Comparison of ENCODE assay signal across 20 mouse cellular contexts in genomic region chr2:30299525-30299924, GRCm38 (mm10). TPM values are rescaled to one million over a fixed set of nuclear protein-coding genes. Genes with fewer than 3 reads are reported as not detected.
DNase-seq lines count a peak whose midpoint lies in the region; ATAC-seq lines count a peak whose summit lies in the region.
"Had no signal": no experiment of that assay in that cellular context is flagged by ENCODE, and none has a peak within 500 bp of the region (broad histone marks: within the 10 kb centered on the region; RNA-seq: fewer than 3 reads in every experiment).

No protein-coding gene starts in this region.

- no peaks in the 10 kb centered on the region for H3K27me3 ChIP-seq in midbrain, embryonic 14.5 days (ENCODE audit: control insufficient read depth, insufficient read depth, low read length)
- H3K27me3 ChIP-seq in midbrain, embryonic 15.5 days (replicated peaks) = no peaks in the 10 kb centered on the region
- no peaks in the 10 kb centered on the region for H3K27me3 ChIP-seq in splenic B cell, adult 2 months (ENCODE audit: control insufficient read depth, insufficient read depth, low read length, poor library complexity, severe bottlenecking)
- H3K27me3 ChIP-seq: hindbrain, embryonic 15.5 days; kidney, embryonic 15.5 days had no signal

- 82% methylated on average over 3 of the region's 3 CpGs for WGBS in midbrain, embryonic 14.5 days
- WGBS in midbrain, embryonic 15.5 days = 85% methylated on average over 3 of the region's 3 CpGs

- H3K27ac ChIP-seq in midbrain, embryonic 14.5 days (replicated peaks; ENCODE audit: low read depth, low read length) = no peak overlapping the region
- H3K27ac ChIP-seq in midbrain, embryonic 15.5 days = no peak overlapping the region
- H3K27ac ChIP-seq: hindbrain, embryonic 15.5 days; kidney, embryonic 15.5 days; limb, embryonic 10.5 days had no signal

- no peaks in the 10 kb centered on the region for H3K4me1 ChIP-seq in midbrain, embryonic 14.5 days (ENCODE audit: control insufficient read depth, insufficient read depth, low read length)
- no peaks in the 10 kb centered on the region for H3K4me1 ChIP-seq in midbrain, embryonic 15.5 days
- H3K4me1 ChIP-seq: hindbrain, embryonic 15.5 days; kidney, embryonic 15.5 days; limb, embryonic 10.5 days had no signal

- H3K9ac ChIP-seq in midbrain, embryonic 14.5 days (replicated peaks; ENCODE audit: low read length) = no peak overlapping the region
- H3K9ac ChIP-seq in midbrain, embryonic 15.5 days = no peak overlapping the region
- H3K9ac ChIP-seq: hindbrain, embryonic 15.5 days; kidney, embryonic 15.5 days had no signal

- ATAC-seq in midbrain, embryonic 14.5 days (ENCODE audit: low FRiP score, low TSS enrichment) = no peak
- ATAC-seq in midbrain, embryonic 15.5 days (replicated peaks) = no peak
- ATAC-seq in megakaryocyte-erythroid progenitor cell, adult 5-6 weeks (replicated peaks; ENCODE audit: low FRiP score, low TSS enrichment, poor library complexity, severe bottlenecking) = no peak
- ATAC-seq: forebrain, embryonic 16.5 days had no signal

- H3K36me3 ChIP-seq in midbrain, embryonic 14.5 days (ENCODE audit: control insufficient read depth, insufficient read depth, low read length) = peaks cover 72% of the 10 kb centered on the region
- H3K36me3 ChIP-seq in midbrain, embryonic 15.5 days (replicated peaks) = peaks cover 52% of the 10 kb centered on the region
- H3K36me3 ChIP-seq in splenic B cell, adult 2 months (ENCODE audit: control insufficient read depth, insufficient read depth, low read length, poor library complexity, severe bottlenecking) = peaks cover 13% of the 10 kb centered on the region

- H3K9me3 ChIP-seq in midbrain, embryonic 14.5 days (ENCODE audit: control insufficient read depth, low read length) = no peaks in the 10 kb centered on the region
- no peaks in the 10 kb centered on the region for H3K9me3 ChIP-seq in midbrain, embryonic 15.5 days
- H3K9me3 ChIP-seq: hindbrain, embryonic 15.5 days; kidney, embryonic 15.5 days; limb, embryonic 10.5 days had no signal

- DNase-seq in embryo, embryonic 10.5 days (ENCODE audit: low spot score) = peak; percentile 6
- no peak for DNase-seq in embryo, embryonic 9.5 days (ENCODE audit: extremely low spot score)
- peak; percentile 31 for DNase-seq in kidney, adult 9 months
- DNase-seq in kidney, postnatal 14 days = no peak
- peak; percentile 12 for DNase-seq in midbrain, embryonic 14.5 days
- DNase-seq in splenic B cell, adult 2 months (ENCODE audit: low read depth, low spot score) = peak; percentile 13
- DNase-seq: cerebellum, adult 11-12 months; gastrocnemius, postnatal 14 days; right cerebral cortex, postnatal 25 days had no signal

- H3K4me2 ChIP-seq in midbrain, embryonic 14.5 days (ENCODE audit: low read length) = no peak overlapping the region
- no peak overlapping the region for H3K4me2 ChIP-seq in midbrain, embryonic 15.5 days
- H3K4me2 ChIP-seq: hindbrain, embryonic 15.5 days; kidney, embryonic 15.5 days had no signal

- H3K4me3 ChIP-seq in midbrain, embryonic 14.5 days (replicated peaks; ENCODE audit: low read depth, low read length) = no peak overlapping the region
- no peak overlapping the region for H3K4me3 ChIP-seq in midbrain, embryonic 15.5 days
- H3K4me3 ChIP-seq: erythroblast, embryonic 14.5 days; hindbrain, embryonic 15.5 days; kidney, embryonic 15.5 days; limb, embryonic 10.5 days had no signal

RNA-seq across cellular contexts. Expression of gene Nup188, which starts 13.3 kb away (rescaled TPM):
- polyA plus RNA-seq in midbrain, embryonic 14.5 days (2014; fragmentation: Nextera tagmentation; extraction: Ambion mirVana) = 20.5 and 26.0 TPM in 2 replicates
- polyA plus RNA-seq in midbrain, embryonic 15.5 days (2015; fragmentation: Nextera tagmentation; extraction: Ambion mirVana) = 22.6 and 22.7 TPM in 2 replicates
- total RNA-seq in megakaryocyte-erythroid progenitor cell, adult 5-6 weeks (2014; fragmentation: Nextera tagmentation) = 59.3 and 66.6 TPM in 2 replicates
- total RNA-seq in megakaryocyte-erythroid progenitor cell, adult 5-6 weeks (2017) = 25.8 and 29.8 TPM in 2 replicates

RNA-seq across cellular contexts. Expression of gene Dolk, which starts 13.4 kb away (rescaled TPM):
- polyA plus RNA-seq in midbrain, embryonic 14.5 days (2014; fragmentation: Nextera tagmentation; extraction: Ambion mirVana) = 32.2 and 32.7 TPM in 2 replicates
- 40.7 TPM in 2 replicates for polyA plus RNA-seq in midbrain, embryonic 15.5 days (2015; fragmentation: Nextera tagmentation; extraction: Ambion mirVana)
- total RNA-seq in megakaryocyte-erythroid progenitor cell, adult 5-6 weeks (2014; fragmentation: Nextera tagmentation) = 8.7 and 10.5 TPM in 2 replicates
- total RNA-seq in megakaryocyte-erythroid progenitor cell, adult 5-6 weeks (2017) = 11.1 and 11.2 TPM in 2 replicates

RNA-seq across cellular contexts. Expression of gene Gm28038, which starts 18.7 kb away (rescaled TPM):
- not detected in 2 replicates for polyA plus RNA-seq in midbrain, embryonic 14.5 days (2014; fragmentation: Nextera tagmentation; extraction: Ambion mirVana)
- not detected in 2 replicates for polyA plus RNA-seq in midbrain, embryonic 15.5 days (2015; fragmentation: Nextera tagmentation; extraction: Ambion mirVana)
- 1.8 and 15.1 TPM in 2 replicates for total RNA-seq in megakaryocyte-erythroid progenitor cell, adult 5-6 weeks (2014; fragmentation: Nextera tagmentation)
- total RNA-seq in megakaryocyte-erythroid progenitor cell, adult 5-6 weeks (2017) = not detected in 2 replicates
- total RNA-seq: layer of hippocampus, postnatal 25 days had no signal
- polyA plus RNA-seq: erythroblast, embryonic 14.5 days; forebrain, embryonic 16.5 days; heart, embryonic 14.5 days; hindbrain, embryonic 15.5 days; kidney, embryonic 15.5 days; limb, embryonic 10.5 days; liver, embryonic 16.5 days; thymus, postnatal 0 days had no signal

RNA-seq across cellular contexts. Expression of gene Phyhd1, which starts 33.5 kb away (rescaled TPM):
- polyA plus RNA-seq in midbrain, embryonic 14.5 days (2014; fragmentation: Nextera tagmentation; extraction: Ambion mirVana) = 4.9 and 6.0 TPM in 2 replicates
- polyA plus RNA-seq in midbrain, embryonic 15.5 days (2015; fragmentation: Nextera tagmentation; extraction: Ambion mirVana) = 7.0 and 7.3 TPM in 2 replicates
- not detected in 2 replicates for total RNA-seq in megakaryocyte-erythroid progenitor cell, adult 5-6 weeks (2014; fragmentation: Nextera tagmentation)
- not detected in 2 replicates for total RNA-seq in megakaryocyte-erythroid progenitor cell, adult 5-6 weeks (2017)

RNA-seq across cellular contexts. Expression of gene Gm28035, which starts 59.2 kb away (rescaled TPM):
- 0.25 TPM in 1 of 2 replicates, not detected in the other for polyA plus RNA-seq in midbrain, embryonic 14.5 days (2014; fragmentation: Nextera tagmentation; extraction: Ambion mirVana)
- polyA plus RNA-seq in midbrain, embryonic 15.5 days (2015; fragmentation: Nextera tagmentation; extraction: Ambion mirVana) = 0.31 and 0.38 TPM in 2 replicates
- 2.2 TPM in 1 of 2 replicates, not detected in the other for total RNA-seq in megakaryocyte-erythroid progenitor cell, adult 5-6 weeks (2014; fragmentation: Nextera tagmentation)
- total RNA-seq in megakaryocyte-erythroid progenitor cell, adult 5-6 weeks (2017) = 0.09 TPM in 1 of 2 replicates, not detected in the other
- polyA plus RNA-seq: erythroblast, embryonic 14.5 days had no signal

Comparison
In these comparisons a context has a peak if more than half of its experiments do, and no peak if none do; other contexts are left out.
1. DNase-seq: peak in embryo, embryonic 10.5 days (single experiment), kidney, adult 9 months (single experiment), midbrain, embryonic 14.5 days (single experiment) and splenic B cell, adult 2 months (single experiment); none in embryo, embryonic 9.5 days (single experiment) and kidney, postnatal 14 days (single experiment).